Mouse (Mus musculus): Measurements from ENCODE around the gene Atp6v0e2.

Gene Atp6v0e2

GRCm38 (mm10) chr6:48573280-48573679, 35.9 kb downstream of the Atp6v0e2 start:
- DNase-seq (ENCODE audit: low read depth, low spot score): no peak

DNA sequence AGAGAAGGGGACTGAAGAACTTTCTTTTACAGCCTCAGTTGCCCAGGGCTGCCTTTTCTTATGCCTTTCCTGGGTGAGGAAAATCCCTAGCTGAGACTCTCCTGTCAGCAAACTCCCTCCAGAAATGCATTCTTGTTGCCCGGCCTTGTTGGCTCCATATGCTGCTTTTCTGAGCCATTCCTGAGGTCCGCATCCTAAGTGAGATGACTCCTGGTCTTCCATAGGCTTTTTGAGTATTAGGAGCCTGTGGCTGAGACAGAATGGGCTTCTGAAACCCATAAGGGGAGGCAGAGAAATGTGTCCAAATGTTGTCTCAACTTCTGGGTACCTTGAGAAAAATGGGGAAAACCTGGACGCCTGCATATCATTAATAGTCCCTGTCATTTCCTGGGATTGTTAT, 36.6 kb downstream of the Atp6v0e2 start:
- no peak for DNase-seq (ENCODE audit: low read depth, low spot score)

DNA sequence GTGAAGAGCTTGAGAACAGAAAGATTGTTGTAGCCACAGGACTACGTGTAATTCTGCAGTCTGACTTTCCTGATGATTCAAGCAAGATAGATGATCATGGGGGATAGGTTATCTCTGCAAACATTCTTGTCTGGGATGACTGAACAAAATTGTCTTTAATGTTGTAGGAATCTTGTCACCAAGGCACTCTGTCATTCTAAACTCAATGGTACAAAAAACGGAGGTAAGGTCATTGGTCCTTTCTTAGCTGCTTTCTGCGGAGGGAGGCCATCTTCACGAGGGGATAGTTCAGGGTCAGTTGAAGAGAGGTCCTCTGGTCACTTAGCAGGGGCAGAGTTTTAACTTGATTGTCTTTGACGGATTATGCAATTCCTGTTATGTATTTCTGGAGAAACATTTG, 41.3 kb downstream of the Atp6v0e2 start:
- DNase-seq (ENCODE audit: low read depth, low spot score): no peak

- DNase-seq (ENCODE audit: low read depth, low spot score): no peak
These were observed 41.8 kb downstream of the Atp6v0e2 start for GRCm38 (mm10) chr6:48579215-48579648.

- DNase-seq (ENCODE audit: low read depth, low spot score): no peak
These were observed 43.8 kb downstream of the Atp6v0e2 start for GRCm38 (mm10) chr6:48581257-48581656.

DNA sequence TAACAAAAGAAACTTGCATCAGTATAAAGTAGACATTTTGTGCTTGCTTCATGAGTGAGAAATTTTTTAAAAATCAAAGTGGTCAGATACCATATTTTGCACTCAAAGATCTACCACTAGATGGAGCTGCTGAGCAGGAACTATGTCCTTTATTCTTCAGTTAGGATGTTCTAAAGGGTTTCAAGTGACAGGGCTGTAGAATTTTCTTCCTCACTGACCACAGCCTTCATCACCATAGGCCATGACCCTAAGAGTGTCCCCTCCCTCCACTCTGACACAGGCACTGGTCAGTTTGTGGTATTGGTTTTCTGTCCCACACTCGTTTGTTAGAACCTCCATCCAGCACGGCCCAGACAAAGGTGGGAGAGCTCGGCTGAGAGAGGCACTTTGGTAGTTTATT, 44.6 kb downstream of the Atp6v0e2 start:
- no peak for DNase-seq (ENCODE audit: low read depth, low spot score)

GRCm38 (mm10) chr6:48589194-48589750, 51.9 kb downstream of the Atp6v0e2 start, which contains the start of gene Gm45021:
Gm45021 (plus strand) TSS chr6:48589610.
- DNase-seq (ENCODE audit: low read depth, low spot score): no peak

Measured in brain, embryonic 18.5 days (tissue).